Mouse (Mus musculus) CH12.LX (cell line): Measurements from ENCODE around the gene Syndig1l. TPM values are rescaled to one million over a fixed set of nuclear protein-coding genes. Genes with fewer than 3 reads are reported as not detected.
A peak's percentile ranks its signal among the peaks of the same experiment; 100 is the strongest.

ENCODE experiments used
- DNase-seq: peaks from one replicate; pipeline ENCODE4 v3.0.0-alpha.2; 2013; ENCODE audit errors: extremely low read depth
- H3K27ac ChIP-seq: 2 replicates; pipeline ENCODE4 v1.5.1; 2012; ENCODE audit warnings: low read depth, mild to moderate bottlenecking, control low read depth, moderate library complexity; ENCODE audit not compliant: insufficient read depth
- H3K27me3 ChIP-seq: replicated peaks from 2 replicates; pipeline ENCODE3; 2012; ENCODE audit warnings: inconsistent platforms
- H3K36me3 ChIP-seq, 2 experiments: replicated peaks in 1 of 2; 2 replicates each; pipeline versions ENCODE3 to v1.6.1; 2012; ENCODE audit warnings: inconsistent platforms in 1 of 2, low read length in 1 of 2, mild to moderate bottlenecking in 1 of 2, mixed read lengths in 1 of 2, moderate library complexity in 1 of 2; ENCODE audit not compliant: control insufficient read depth in 1 of 2, insufficient read depth in 1 of 2
- H3K4me1 ChIP-seq, 2 experiments: 2 replicates each; pipeline ENCODE4 v1.6.1; 2012; ENCODE audit warnings: inconsistent platforms in 1 of 2, moderate library complexity in 1 of 2; ENCODE audit not compliant: insufficient read depth in 2 of 2, control insufficient read depth in 1 of 2
- H3K4me2 ChIP-seq: 2 replicates; pipeline ENCODE4 v1.6.1; 2012; ENCODE audit warnings: low read depth, mild to moderate bottlenecking, control low read depth; ENCODE audit not compliant: poor library complexity, insufficient read depth, severe bottlenecking
- H3K4me3 ChIP-seq, 3 experiments: fragments of 150-350 bp in 1 of 3; sonication (generic) in 1 of 3; replicated peaks in 1 of 3; 2 replicates each; pipeline versions ENCODE3 to v1.5.1; 2011 to 2012; ENCODE audit warnings: low read depth in 2 of 3, low read length in 2 of 3, mild to moderate bottlenecking in 2 of 3, moderate library complexity in 2 of 3, control low read depth in 1 of 3, improper control_type of control experiment in 1 of 3, inconsistent platforms in 1 of 3, mixed read lengths in 1 of 3; ENCODE audit not compliant: poor library complexity in 1 of 3
- H3K79me2 ChIP-seq: replicated peaks from 2 replicates; pipeline ENCODE4 v1.6.1; 2012; ENCODE audit warnings: mild to moderate bottlenecking, moderate library complexity; ENCODE audit not compliant: control insufficient read depth, poor library complexity, insufficient read depth, severe bottlenecking; ENCODE audit errors: extremely low read depth
- H3K9ac ChIP-seq: 2 replicates; pipeline ENCODE4 v1.6.1; 2012; ENCODE audit warnings: low read depth, mild to moderate bottlenecking, control low read depth, moderate library complexity; ENCODE audit not compliant: insufficient read depth
- H3K9me3 ChIP-seq: replicated peaks from 2 replicates; pipeline ENCODE3; 2012; ENCODE audit warnings: low read length, inconsistent platforms, mixed read lengths
- CHD1 ChIP-seq: IDR thresholded peaks from 2 replicates; pipeline ENCODE4 v1.6.1; 2012; ENCODE audit warnings: low read depth, low read length, improper control_type of control experiment, inconsistent platforms
- CHD2 ChIP-seq: IDR thresholded peaks from 2 replicates; pipeline ENCODE4 v1.6.1; 2011; ENCODE audit warnings: low read length, improper control_type of control experiment
- CTCF ChIP-seq, 2 experiments: IDR thresholded peaks in 1 of 2; conservative IDR thresholded peaks in 1 of 2; 2 replicates each; pipeline ENCODE4 v1.5.1; 2011 to 2012; ENCODE audit warnings: low read depth in 2 of 2, low read length in 2 of 2, improper control_type of control experiment in 1 of 2, inconsistent platforms in 1 of 2, mild to moderate bottlenecking in 1 of 2, moderate library complexity in 1 of 2
- ELF1 ChIP-seq: IDR thresholded peaks from 2 replicates; pipeline ENCODE4 v1.6.1; 2014; ENCODE audit warnings: low read depth, mild to moderate bottlenecking, inconsistent platforms, low read length, improper control_type of control experiment
- EP300 ChIP-seq: IDR thresholded peaks from 2 replicates; pipeline ENCODE4 v1.6.1; 2011; ENCODE audit warnings: low read length, improper control_type of control experiment
- IRF4 ChIP-seq: IDR thresholded peaks from 2 replicates; pipeline ENCODE4 v1.6.1; 2014; ENCODE audit warnings: low read depth, mild to moderate bottlenecking, inconsistent platforms, low read length, improper control_type of control experiment
- JUND ChIP-seq: conservative IDR thresholded peaks from 2 replicates; pipeline ENCODE4 v1.6.1; 2011; ENCODE audit warnings: low read depth, low read length, improper control_type of control experiment
- KAT2A ChIP-seq: IDR thresholded peaks from 2 replicates; pipeline ENCODE4 v1.6.1; 2012; ENCODE audit warnings: low read length, improper control_type of control experiment, inconsistent platforms; ENCODE audit not compliant: insufficient replicate concordance
- MAFK ChIP-seq: IDR thresholded peaks from 2 replicates; pipeline ENCODE4 v1.6.1; 2011; ENCODE audit warnings: low read length, improper control_type of control experiment; ENCODE audit not compliant: insufficient replicate concordance
- MEF2A ChIP-seq: IDR thresholded peaks from 2 replicates; pipeline ENCODE4 v1.6.1; 2014; ENCODE audit warnings: low read depth, mild to moderate bottlenecking, inconsistent platforms, low read length, improper control_type of control experiment, borderline replicate concordance
- MXI1 ChIP-seq: IDR thresholded peaks from 2 replicates; pipeline ENCODE4 v1.6.1; 2011; ENCODE audit warnings: mild to moderate bottlenecking, low read depth, low read length, improper control_type of control experiment
- NELFE ChIP-seq: IDR thresholded peaks from 2 replicates; pipeline ENCODE4 v1.6.1; 2011; ENCODE audit warnings: low read depth, low read length, improper control_type of control experiment
- NRF1 ChIP-seq: IDR thresholded peaks from 2 replicates; pipeline ENCODE4 v1.6.1; 2014; ENCODE audit warnings: low read depth, mild to moderate bottlenecking, inconsistent platforms, low read length, improper control_type of control experiment, moderate library complexity
- PAX5 ChIP-seq: IDR thresholded peaks from 2 replicates; pipeline ENCODE4 v1.6.1; 2012; ENCODE audit warnings: low read length, inconsistent platforms, mixed read lengths
- RAD21 ChIP-seq: IDR thresholded peaks from 2 replicates; pipeline ENCODE4 v1.6.1; 2011; ENCODE audit warnings: low read depth, mild to moderate bottlenecking, low read length, improper control_type of control experiment, moderate library complexity
- RCOR1 ChIP-seq: conservative IDR thresholded peaks from 2 replicates; pipeline ENCODE4 v1.6.1; 2012; ENCODE audit warnings: low read depth, mild to moderate bottlenecking, inconsistent platforms, low read length, improper control_type of control experiment
- SIN3A ChIP-seq: IDR thresholded peaks from 2 replicates; pipeline ENCODE4 v1.6.1; 2012; ENCODE audit warnings: low read length, improper control_type of control experiment, inconsistent platforms
- SMC3 ChIP-seq: IDR thresholded peaks from 2 replicates; pipeline ENCODE4 v1.6.1; 2011; ENCODE audit warnings: low read depth, low read length, improper control_type of control experiment
- TBP ChIP-seq: conservative IDR thresholded peaks from 2 replicates; pipeline ENCODE4 v1.6.1; 2011; ENCODE audit warnings: low read depth, low read length, improper control_type of control experiment
- TCF12 ChIP-seq: IDR thresholded peaks from 2 replicates; pipeline ENCODE4 v1.6.1; 2014; ENCODE audit warnings: low read depth, mild to moderate bottlenecking, inconsistent platforms, low read length, improper control_type of control experiment
- UBTF ChIP-seq: IDR thresholded peaks from 2 replicates; pipeline ENCODE4 v1.6.1; 2012; ENCODE audit warnings: low read depth, mild to moderate bottlenecking, inconsistent platforms, low read length, improper control_type of control experiment, moderate library complexity
- USF1 ChIP-seq: IDR thresholded peaks from 2 replicates; pipeline ENCODE4 v1.6.1; 2014; ENCODE audit warnings: low read depth, mild to moderate bottlenecking, inconsistent platforms, low read length, improper control_type of control experiment
- ZC3H11A ChIP-seq: IDR thresholded peaks from 2 replicates; pipeline ENCODE4 v1.6.1; 2012; ENCODE audit warnings: low read depth, mild to moderate bottlenecking, inconsistent platforms, low read length, improper control_type of control experiment
- ZKSCAN1 ChIP-seq: IDR thresholded peaks from 2 replicates; pipeline ENCODE4 v1.6.1; 2012; ENCODE audit warnings: low read depth, inconsistent platforms, low read length, improper control_type of control experiment, borderline replicate concordance
- ZMIZ1 ChIP-seq: IDR thresholded peaks from 2 replicates; pipeline ENCODE4 v1.6.1; 2012; ENCODE audit warnings: low read depth, mild to moderate bottlenecking, inconsistent platforms, low read length, improper control_type of control experiment
- ZNF384 ChIP-seq: IDR thresholded peaks from 2 replicates; pipeline ENCODE4 v1.6.1; 2012; ENCODE audit warnings: low read depth, low read length, improper control_type of control experiment, inconsistent platforms
- dilution Hi-C: fragments of 300-500 bp; cut with MboI; formaldehyde crosslinking; loops from 2 replicates; pipeline ENCODE4 v1.14.3; 2020; ENCODE audit warnings: low sequenced_read_pairs; ENCODE audit not compliant: extremely low pct_unique_long_range_greater_than_20kb, extremely low pct_ligation_motif_present
- in situ Hi-C: fragments of 300-500 bp; cut with MboI; formaldehyde crosslinking; loops from 3 replicates; pipeline ENCODE4 v1.14.3; 2019; ENCODE audit warnings: low sequenced_read_pairs, low pct_ligation_motif_present, low pct_unique_long_range_greater_than_20kb, mixed read lengths
- polyA plus RNA-seq: library from polyadenylated mRNA; unstranded; fragments of >175 nt; gene quantifications from 2 replicates; pipeline ENCODE4 v1.2.1, GENCODE M21; 2012; ENCODE audit warnings: low read depth; ENCODE audit not compliant: insufficient read length
- total RNA-seq, 2 experiments: library from RNA; depleted of rRNA; stranded (reverse); fragments of 300-350 nt in 1 of 2; fragments of >200 nt in 1 of 2; gene quantifications; 2 replicates each; pipeline ENCODE4 v1.2.3; 2012 to 2014

Gene Syndig1l
- total and polyA plus RNA-seq, 3 experiments, result 0.16 TPM; not detected in 2

DNA sequence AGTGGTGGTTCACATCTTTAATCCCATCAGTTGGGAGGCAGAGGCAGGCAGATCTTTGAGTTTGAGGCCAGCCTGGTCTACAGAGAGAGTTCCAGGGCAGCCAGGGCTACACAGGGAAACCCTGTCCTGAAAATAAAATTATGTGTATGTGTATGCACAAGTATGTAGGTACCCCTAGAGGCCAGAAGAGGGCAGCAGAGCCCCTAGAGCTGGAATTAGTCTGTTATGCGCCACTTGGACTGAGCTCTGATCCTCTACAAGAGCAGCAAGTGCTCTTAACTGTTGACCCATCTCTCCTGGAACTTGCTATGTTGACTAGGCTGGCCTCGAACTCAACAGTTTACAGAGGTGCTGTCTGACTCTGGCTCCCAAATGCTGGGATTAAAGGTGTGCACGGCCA lies 28.1 kb downstream of the Syndig1l start:
- in situ Hi-C loops, result loop anchor here (5.0 kb wide), 1 partner anchor 82 kb away; no protein-coding TSS in a partner anchor
- TF ChIP-seq ZKSCAN1 (no peak), CTCF (conservative IDR thresholded peaks at IDR 0.05 in 1 of 2, IDR thresholded peaks at IDR 0.05 in 1 of 2; ENCODE audit: low read depth in 2 of 2, low read length in 2 of 2) (peak; percentile 22 to 61; a peak in 2 of 4 replicates), SMC3 (peak; percentile 57), ZNF384 (no peak), SIN3A (no peak), NRF1 (no peak), IRF4 (no peak), MEF2A (no peak), PAX5 (no peak), TBP (no peak), ZC3H11A (no peak), JUND (no peak), RAD21 (peak; percentile 61), RCOR1 (no peak), MAFK (no peak), MXI1 (no peak), UBTF (no peak), CHD2 (no peak)
- TF ChIP-seq, all 38 proteins: peak for 3
- Histone ChIP-seq H3K4me1 (peaks cover 8 to 22% of the 10 kb centered on the region in 2 experiments), H3K27me3 (no peaks in the 10 kb centered on the region), H3K79me2 (no peaks in the 10 kb centered on the region), H3K9me3 (peaks cover 2% of the 10 kb centered on the region), H3K36me3 (no peaks in the 10 kb centered on the region), H3K9ac (no peak overlapping the region), H3K27ac (no peak overlapping the region), H3K4me3 (no peak overlapping the region), H3K4me2 (no peak overlapping the region)
- peak; percentile 57 for DNase-seq
- dilution Hi-C loops, result no loop called here

DNA sequence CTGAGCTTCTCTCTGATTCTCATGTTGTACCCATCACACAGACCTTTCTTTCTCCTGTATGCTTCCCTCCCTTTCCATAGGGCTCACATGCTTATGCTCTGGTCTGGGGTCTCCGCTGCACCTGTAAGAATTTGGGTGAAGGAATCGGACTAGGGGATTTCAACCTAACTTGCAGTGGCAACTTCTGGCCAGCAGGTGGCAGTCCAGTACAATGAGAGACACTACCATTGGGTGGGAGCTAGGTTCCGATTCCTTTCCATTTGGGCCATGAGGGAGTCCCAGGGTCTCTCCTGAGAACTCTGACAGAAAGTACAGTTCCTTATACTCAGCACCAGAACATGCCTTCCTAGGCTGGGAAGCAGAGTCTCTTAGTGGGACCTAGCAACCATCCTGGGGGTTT lies 44.7 kb downstream of the Syndig1l start:
- no peak overlapping the region for H3K4me2 ChIP-seq

More for the DNA sequence above, 44.7 kb downstream of the Syndig1l start:
- dilution Hi-C loops (no loop called here), in situ Hi-C loops (no loop called here)
- H3K27ac ChIP-seq, result no peak overlapping the region
- TF ChIP-seq SMC3 (peak; percentile 90), ZMIZ1 (no peak), USF1 (no peak), EP300 (no peak), ZKSCAN1 (no peak), CHD2 (no peak), CHD1 (no peak), JUND (no peak), RAD21 (peak; percentile 96), ZC3H11A (peak; percentile 54), NELFE (no peak), ELF1 (no peak), TCF12 (no peak), CTCF (conservative IDR thresholded peaks at IDR 0.05 in 1 of 2, IDR thresholded peaks at IDR 0.05 in 1 of 2; ENCODE audit: low read depth in 2 of 2, low read length in 2 of 2) (peak; percentile 94 to 98), KAT2A (no peak)
- no peaks in the 10 kb centered on the region for H3K9me3 ChIP-seq
- H3K4me3 ChIP-seq, result no peak overlapping the region
- no peaks in the 10 kb centered on the region for H3K79me2 ChIP-seq
- peaks cover 30% of the 10 kb centered on the region for H3K27me3 ChIP-seq
- DNase-seq, result peak; percentile 53
- no peaks in the 10 kb centered on the region for H3K36me3 ChIP-seq
- no peak overlapping the region for H3K9ac ChIP-seq
- H3K4me1 ChIP-seq, result peaks cover 0 to 3% of the 10 kb centered on the region in 2 experiments; a peak in 2 of 4 replicates
